Mouse (Mus musculus) right cerebral cortex, postnatal 4 days (tissue): ENCODE data around the gene Abi3.

Experiments
- DNase-seq: peaks from one replicate; pipeline ENCODE4 v3.0.0-alpha.2; 2022

Gene Abi3

GRCm38 (mm10) chr11:95824071-95824876 lies 18.0 kb downstream of the Abi3 start, which contains the start of gene Phospho1:
Phospho1 (plus strand) TSS chr11:95824499.
- DNase-seq: peak; percentile 86

GRCm38 (mm10) chr11:95822437-95822836 lies 19.8 kb downstream of the Abi3 start:
- DNase-seq: no peak

- DNase-seq: no peak
Measured at GRCm38 (mm10) chr11:95821511-95821910, 20.8 kb downstream of the Abi3 start.

- DNase-seq: no peak
Measured at GRCm38 (mm10) chr11:95819138-95819537, 23.1 kb downstream of the Abi3 start.

GRCm38 (mm10) chr11:95815412-95815811 lies 26.9 kb downstream of the Abi3 start:
- no peak for DNase-seq

- no peak for DNase-seq
Measured at GRCm38 (mm10) chr11:95814857-95815256, 27.4 kb downstream of the Abi3 start.

- DNase-seq: no peak
Measured at GRCm38 (mm10) chr11:95814101-95814500, 28.2 kb downstream of the Abi3 start.

- no peak for DNase-seq
Measured at GRCm38 (mm10) chr11:95812224-95812623, 30.1 kb downstream of the Abi3 start.

GRCm38 (mm10) chr11:95811741-95812140 lies 30.5 kb downstream of the Abi3 start:
- no peak for DNase-seq

- DNase-seq: no peak
Measured at GRCm38 (mm10) chr11:95810828-95811227, 31.4 kb downstream of the Abi3 start.

- DNase-seq: no peak
Measured at GRCm38 (mm10) chr11:95809603-95810002, 32.7 kb downstream of the Abi3 start.

- DNase-seq: no peak
Measured at GRCm38 (mm10) chr11:95808448-95809011, 33.7 kb downstream of the Abi3 start.

GRCm38 (mm10) chr11:95807884-95808283 lies 34.4 kb downstream of the Abi3 start:
- DNase-seq: no peak

GRCm38 (mm10) chr11:95805527-95805926 lies 36.7 kb downstream of the Abi3 start:
- no peak for DNase-seq

- no peak for DNase-seq
Measured at GRCm38 (mm10) chr11:95805010-95805409, 37.3 kb downstream of the Abi3 start.

GRCm38 (mm10) chr11:95795582-95795981 lies 46.7 kb downstream of the Abi3 start:
- DNase-seq: no peak

GRCm38 (mm10) chr11:95794201-95794600 lies 48.1 kb downstream of the Abi3 start:
- no peak for DNase-seq

GRCm38 (mm10) chr11:95792950-95793509 lies 49.2 kb downstream of the Abi3 start:
- DNase-seq: no peak

GRCm38 (mm10) chr11:95791787-95792186 lies 50.5 kb downstream of the Abi3 start:
- peak; percentile 15 for DNase-seq

GRCm38 (mm10) chr11:95789451-95789891 lies 52.8 kb downstream of the Abi3 start:
- no peak for DNase-seq

- DNase-seq: no peak
Measured at GRCm38 (mm10) chr11:95786511-95786910, 55.8 kb downstream of the Abi3 start.

GRCm38 (mm10) chr11:95785675-95786074 lies 56.6 kb downstream of the Abi3 start:
- DNase-seq: peak; percentile 20

GRCm38 (mm10) chr11:95783958-95784357 lies 58.3 kb downstream of the Abi3 start:
- DNase-seq: no peak

GRCm38 (mm10) chr11:95783457-95783856 lies 58.8 kb downstream of the Abi3 start:
- DNase-seq: no peak
